Mouse (Mus musculus) testis, postnatal 10 days (tissue): ENCODE data around the gene Anapc11.

ENCODE experiments used
- DNase-seq: peaks from one replicate; pipeline ENCODE4 v3.0.0; 2021; ENCODE audit warnings: low spot score

Gene Anapc11

GRCm38 (mm10) chr11:120627468-120628300, 29.5 kb downstream of the Anapc11 start:
- peak; percentile 38 for DNase-seq

DNA sequence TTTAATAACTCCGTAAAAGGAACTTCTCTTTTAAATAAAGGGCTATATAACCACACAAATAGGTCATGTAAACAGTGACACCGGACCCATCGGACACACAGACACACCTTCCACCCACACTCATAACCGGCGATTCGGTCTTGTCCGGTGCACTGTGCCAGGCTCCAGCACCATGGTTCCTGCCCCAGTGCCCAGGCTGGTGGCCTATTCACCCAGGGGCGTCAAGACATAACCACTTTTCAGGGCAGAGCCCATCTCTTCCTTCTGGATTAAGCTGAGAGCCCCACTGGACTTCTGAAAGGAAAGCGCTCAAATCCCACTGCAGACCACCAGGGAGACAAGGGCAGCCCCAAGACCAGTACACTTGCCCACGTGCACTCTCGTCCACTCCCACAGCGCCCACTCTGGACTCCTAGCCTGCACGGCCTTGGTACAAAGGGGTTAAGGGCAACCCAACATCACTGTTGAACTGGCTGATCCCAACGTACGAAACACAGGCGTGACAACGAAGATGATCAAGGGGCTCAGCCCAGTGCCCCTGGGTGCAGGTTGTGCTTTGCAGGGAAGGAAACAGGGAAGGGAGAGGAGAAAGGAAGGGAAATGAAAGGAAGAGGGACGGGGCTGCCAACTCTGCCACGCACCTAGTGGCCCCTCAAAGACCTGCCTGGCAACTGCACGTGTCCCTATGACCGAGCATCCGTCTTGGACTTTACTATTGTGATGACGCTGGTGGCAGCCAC, 30.6 kb downstream of the Anapc11 start:
- peak; percentile 45 for DNase-seq

GRCm38 (mm10) chr11:120629341-120629730, 31.1 kb downstream of the Anapc11 start:
- DNase-seq: peak; percentile 43

DNA sequence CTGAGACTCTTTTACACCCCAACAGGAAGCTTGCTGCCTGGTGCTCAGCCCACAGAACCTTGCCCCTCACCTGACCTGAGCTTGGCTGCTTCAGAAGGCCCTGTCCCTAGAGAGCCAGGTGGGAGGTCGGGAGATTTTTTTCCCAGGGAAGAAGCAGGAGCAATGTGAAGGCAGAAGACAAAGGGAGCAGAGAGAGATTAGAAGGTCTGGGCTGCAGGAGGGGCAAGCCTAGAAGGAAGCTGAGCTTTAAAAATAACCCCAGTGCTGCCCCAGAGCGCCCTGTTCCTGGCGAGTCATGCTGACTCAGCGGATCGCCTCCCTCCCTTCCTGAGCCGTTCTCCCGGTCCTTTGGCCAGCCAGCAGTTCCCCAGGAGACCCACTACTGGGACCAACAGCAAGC, 31.7 kb downstream of the Anapc11 start:
- no peak for DNase-seq

- no peak for DNase-seq
Measured at GRCm38 (mm10) chr11:120630401-120630871, 32.2 kb downstream of the Anapc11 start.

GRCm38 (mm10) chr11:120630881-120631725, 32.9 kb downstream of the Anapc11 start:
- DNase-seq: peak; percentile 32

DNA sequence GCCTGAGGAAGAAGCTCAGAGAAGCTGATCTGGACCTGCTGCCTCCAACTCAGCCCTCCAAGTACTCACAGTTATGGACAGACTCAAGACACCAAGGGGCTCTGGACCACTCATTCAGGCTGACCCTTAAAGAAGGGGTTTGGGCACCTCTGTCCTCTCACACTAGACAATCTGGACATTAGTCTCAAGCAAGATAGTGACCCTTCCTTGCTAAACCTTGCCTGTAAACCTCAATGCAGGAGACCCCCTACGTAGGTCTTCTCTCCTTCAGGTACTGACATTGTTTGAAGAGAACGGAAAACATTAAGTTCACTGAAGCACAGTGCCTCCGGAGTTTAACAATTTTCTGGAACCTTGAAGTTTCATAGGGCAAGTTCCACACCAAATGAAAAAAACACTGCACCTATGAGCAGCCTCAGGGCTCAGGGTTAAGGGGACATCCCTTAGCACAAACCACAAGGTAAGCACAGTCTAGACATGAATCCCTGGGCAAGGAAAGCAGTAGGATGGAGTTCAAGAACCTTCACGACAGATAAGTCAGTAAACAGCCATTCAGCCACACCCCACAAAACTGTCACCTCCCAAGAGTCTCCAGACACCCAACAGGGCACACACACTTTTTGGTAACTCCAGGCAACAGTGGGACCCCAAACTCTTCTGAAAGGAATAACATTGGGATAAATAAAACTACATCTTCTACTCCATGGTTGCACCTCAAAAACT, 33.7 kb downstream of the Anapc11 start:
- no peak for DNase-seq

GRCm38 (mm10) chr11:120632559-120633519, 34.6 kb downstream of the Anapc11 start:
- DNase-seq: peak; percentile 81

- DNase-seq: peak; percentile 94
Measured at GRCm38 (mm10) chr11:120633520-120634343, 35.5 kb downstream of the Anapc11 start, which contains the start of gene Mafg. Gene Mafg (minus strand): TSS chr11:120633600.

DNA sequence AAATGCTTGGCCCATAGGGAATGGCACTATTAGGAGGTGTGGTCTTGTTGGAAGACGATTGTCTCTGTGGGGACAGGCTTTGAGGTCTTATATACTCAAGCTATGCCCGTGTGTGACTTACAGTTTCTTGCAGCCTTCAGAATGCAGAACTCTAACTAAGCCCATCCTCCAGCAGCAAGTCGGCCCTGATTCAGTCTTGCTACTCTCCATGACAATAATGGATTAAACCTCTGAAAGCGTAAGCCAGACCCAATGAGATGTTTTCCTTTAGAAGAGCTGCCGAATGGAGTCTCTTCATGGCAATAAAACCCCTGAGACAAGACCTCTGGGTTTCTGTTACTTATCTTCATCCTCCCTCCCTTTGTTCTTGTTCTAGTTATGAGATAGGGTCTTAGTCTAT, 36.6 kb downstream of the Anapc11 start:
- no peak for DNase-seq

GRCm38 (mm10) chr11:120641255-120641654, 43.0 kb downstream of the Anapc11 start:
- peak; percentile 38 for DNase-seq

DNA sequence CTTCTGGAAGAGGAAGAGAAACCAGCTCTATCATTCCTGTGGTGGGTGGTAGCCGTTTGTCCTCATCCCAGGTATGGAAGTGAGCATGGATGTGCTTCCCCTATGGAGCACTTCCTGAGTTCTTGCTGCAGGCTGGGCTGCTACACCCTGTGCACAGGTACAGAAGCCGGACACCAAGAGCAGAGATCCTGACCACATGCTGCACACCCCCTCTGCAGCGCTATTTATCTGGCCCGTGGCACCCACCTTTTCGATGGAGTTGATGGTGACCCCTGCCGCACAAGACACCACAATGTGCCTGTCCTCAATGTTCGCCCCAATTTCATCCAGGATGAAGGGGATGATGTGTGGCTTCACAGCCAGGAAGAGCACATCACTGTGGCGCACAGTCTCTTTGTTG, 43.6 kb downstream of the Anapc11 start:
- DNase-seq: peak; percentile 35

- DNase-seq: peak; percentile 61
Measured at GRCm38 (mm10) chr11:120642939-120643600, 44.8 kb downstream of the Anapc11 start.

- DNase-seq: peak; percentile 93
Measured at GRCm38 (mm10) chr11:120643601-120643987, 45.4 kb downstream of the Anapc11 start, which contains the start of gene Pycr1. Gene Pycr1 (minus strand): TSS chr11:120643769.

DNA sequence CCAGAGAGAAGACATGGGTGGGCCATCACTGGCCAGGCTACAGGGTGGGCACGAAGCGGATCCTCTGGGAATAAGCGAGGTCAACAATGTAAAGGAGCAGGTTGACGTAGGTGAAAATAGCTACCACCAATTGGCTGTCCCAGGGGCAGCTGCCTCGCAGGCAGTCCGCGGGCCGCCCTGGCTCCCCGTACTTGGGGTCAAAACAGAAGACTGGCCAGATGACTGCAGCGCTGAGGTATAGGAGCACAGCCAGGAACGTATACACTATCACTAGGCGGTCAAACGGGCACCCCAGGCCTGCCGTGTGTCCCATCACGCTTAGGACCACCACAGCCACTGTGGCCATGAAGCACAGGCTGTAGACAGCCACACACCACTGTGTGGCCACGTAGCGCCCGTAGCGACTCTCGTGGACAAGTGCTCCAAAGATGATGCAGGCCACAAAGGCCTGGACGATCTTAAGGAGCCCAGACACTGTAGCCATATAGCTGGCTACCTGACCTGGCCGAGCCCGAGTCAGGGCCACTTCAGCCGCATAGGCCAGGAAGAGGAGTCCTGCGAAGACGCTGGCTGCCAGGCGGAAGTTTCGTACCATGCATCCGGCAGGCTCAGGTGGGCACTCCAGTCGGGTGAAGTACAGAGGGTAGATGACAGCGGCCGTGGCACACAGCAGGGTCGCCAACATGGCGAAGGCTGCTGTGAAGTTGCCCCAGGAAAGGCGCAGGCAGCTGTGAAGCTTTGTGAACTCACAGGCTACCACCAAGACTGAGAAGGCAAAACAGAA, 49.0 kb downstream of the Anapc11 start:
- peak; percentile 37 for DNase-seq

GRCm38 (mm10) chr11:120648001-120648476, 49.8 kb downstream of the Anapc11 start, which contains the start of gene Myadml2:
Gene Myadml2 (minus strand): TSS chr11:120648158.
- DNase-seq: peak; percentile 56

DNA sequence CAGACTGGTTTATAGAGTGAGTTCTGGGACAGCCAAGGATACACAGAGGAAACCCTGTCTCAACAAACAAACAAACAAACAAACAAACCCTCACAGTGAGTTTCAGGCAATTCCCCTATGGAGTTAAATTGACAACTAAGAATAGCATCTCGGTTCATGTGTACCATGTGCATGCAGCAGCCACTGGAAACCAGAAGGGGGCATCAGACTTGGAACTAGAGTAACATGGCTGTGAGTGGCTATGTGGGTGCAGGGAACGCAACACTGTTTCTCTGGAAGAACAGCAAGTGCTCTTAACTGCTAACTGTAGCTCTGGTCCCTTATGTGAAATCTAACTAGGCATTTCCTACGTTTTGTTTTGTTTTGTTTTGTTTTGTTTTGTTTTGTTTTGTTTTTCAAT, 53.7 kb downstream of the Anapc11 start:
- DNase-seq: no peak

DNA sequence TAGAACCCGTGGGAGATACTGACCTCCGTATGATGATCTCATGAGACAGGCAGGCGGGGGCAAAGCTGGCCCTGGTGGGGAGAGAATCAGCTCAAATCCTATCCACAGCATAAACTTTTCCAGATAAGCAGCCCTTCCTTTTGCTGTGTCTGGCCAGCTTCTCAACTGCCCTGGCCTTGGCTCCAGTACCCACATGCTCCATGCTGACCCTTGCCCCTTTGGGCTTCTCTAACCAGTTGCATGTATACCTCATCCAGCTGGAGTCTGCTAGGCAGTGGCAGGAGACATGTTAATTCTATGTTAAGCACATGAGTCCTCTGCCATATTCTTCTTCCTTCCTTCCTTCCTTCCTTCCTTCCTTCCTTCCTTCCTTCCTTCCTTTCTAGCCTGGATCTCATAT, 56.5 kb downstream of the Anapc11 start:
- no peak for DNase-seq
